Mouse (Mus musculus): ENCODE measurements around the gene Cstb.
"Not testable (repeated sequence)": the region's sequence is repeated elsewhere in the genome, so short reads cannot be mapped to it uniquely, and the experiment has no call there.

Gene Cstb

GRCm38 (mm10) chr10:78425181-78426041, at the start of gene Cstb:
Gene Cstb (plus strand): TSS chr10:78425669.
- DNase-seq = peak; percentile 90

GRCm38 (mm10) chr10:78378516-78378915, 47.0 kb upstream of the Cstb start:
- no peak for DNase-seq

GRCm38 (mm10) chr10:78383567-78383966, 41.9 kb upstream of the Cstb start:
- DNase-seq = no peak

- DNase-seq = no peak
These were observed 39.9 kb upstream of the Cstb start for GRCm38 (mm10) chr10:78385520-78385919.

GRCm38 (mm10) chr10:78388216-78388980, 37.1 kb upstream of the Cstb start:
- peak; percentile 21 for DNase-seq

GRCm38 (mm10) chr10:78390982-78391470, 34.4 kb upstream of the Cstb start:
- DNase-seq = no peak

- DNase-seq = peak; percentile 87
These were observed 33.4 kb upstream of the Cstb start for GRCm38 (mm10) chr10:78392072-78392471.

GRCm38 (mm10) chr10:78395377-78395776, 30.1 kb upstream of the Cstb start:
- no peak for DNase-seq

GRCm38 (mm10) chr10:78395819-78396624, 29.4 kb upstream of the Cstb start:
- peak; percentile 97 for DNase-seq

GRCm38 (mm10) chr10:78396625-78396885, 28.9 kb upstream of the Cstb start:
- DNase-seq = no peak

GRCm38 (mm10) chr10:78399090-78399657, 26.3 kb upstream of the Cstb start:
- DNase-seq = peak; percentile 47

- no peak for DNase-seq
These were observed 24.3 kb upstream of the Cstb start for GRCm38 (mm10) chr10:78401127-78401526.

GRCm38 (mm10) chr10:78402301-78402922, 23.1 kb upstream of the Cstb start:
- DNase-seq = no peak

- DNase-seq = no peak
These were observed 19.3 kb upstream of the Cstb start for GRCm38 (mm10) chr10:78406152-78406551.

GRCm38 (mm10) chr10:78407132-78407531, 18.3 kb upstream of the Cstb start:
- no peak for DNase-seq

GRCm38 (mm10) chr10:78409035-78409788, 16.3 kb upstream of the Cstb start:
- DNase-seq = no peak

- no peak for DNase-seq
These were observed 13.6 kb upstream of the Cstb start for GRCm38 (mm10) chr10:78411851-78412250.

GRCm38 (mm10) chr10:78412319-78413151, 12.9 kb upstream of the Cstb start, which contains the start of gene Rrp1:
Gene Rrp1 (minus strand): TSS chr10:78413043.
- DNase-seq = peak; percentile 95

- no peak for DNase-seq
These were observed 12.3 kb upstream of the Cstb start for GRCm38 (mm10) chr10:78413152-78413520.

GRCm38 (mm10) chr10:78414936-78415335, 10.5 kb upstream of the Cstb start:
- DNase-seq = not testable (repeated sequence)

GRCm38 (mm10) chr10:78417888-78418287, 7.6 kb upstream of the Cstb start:
- no peak for DNase-seq
